Mouse (Mus musculus) thymus, adult 2 months (tissue): Measurements from ENCODE around the gene Scarf1.

Source experiments
- CTCF ChIP-seq: fragments of 200-500 bp; IDR thresholded peaks from 2 replicates; pipeline ENCODE4 v1.5.1; 2012; ENCODE audit warnings: mild to moderate bottlenecking, control low read depth, low read length, moderate library complexity, borderline replicate concordance; ENCODE audit not compliant: control insufficient read depth, poor library complexity, insufficient read depth; ENCODE audit errors: extremely low read depth
- POLR2A ChIP-seq: fragments of 200-500 bp; IDR thresholded peaks from 2 replicates; pipeline ENCODE4 v1.6.1; 2012; ENCODE audit warnings: mild to moderate bottlenecking, low read length, control low read depth, moderate library complexity; ENCODE audit not compliant: control insufficient read depth, poor library complexity, insufficient read depth; ENCODE audit errors: extremely low read depth

DNA sequence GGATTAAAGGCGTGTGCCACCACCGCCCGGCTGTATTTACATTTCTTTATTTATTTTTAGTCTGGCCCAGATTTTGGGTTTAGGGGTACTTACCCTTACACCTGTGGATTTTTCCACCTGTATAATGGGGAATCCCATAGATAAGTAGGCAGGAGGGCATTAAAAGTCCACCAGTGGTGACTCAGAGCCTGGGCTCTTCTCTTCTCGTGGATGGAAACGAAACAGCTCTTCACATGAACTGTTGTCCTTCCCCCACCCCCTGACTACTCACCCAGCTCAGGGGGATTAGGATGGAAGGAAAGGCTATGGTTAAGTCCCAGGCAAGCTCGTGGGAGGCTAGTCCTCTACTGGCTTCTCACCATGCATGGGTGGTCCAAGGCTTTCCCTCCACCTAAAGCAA lies 48.9 kb upstream of the Scarf1 start:
- TF ChIP-seq CTCF (no peak), POLR2A (no peak)
